Comparison of ENCODE assay signal across 25 mouse cellular contexts in the genomic region with DNA sequence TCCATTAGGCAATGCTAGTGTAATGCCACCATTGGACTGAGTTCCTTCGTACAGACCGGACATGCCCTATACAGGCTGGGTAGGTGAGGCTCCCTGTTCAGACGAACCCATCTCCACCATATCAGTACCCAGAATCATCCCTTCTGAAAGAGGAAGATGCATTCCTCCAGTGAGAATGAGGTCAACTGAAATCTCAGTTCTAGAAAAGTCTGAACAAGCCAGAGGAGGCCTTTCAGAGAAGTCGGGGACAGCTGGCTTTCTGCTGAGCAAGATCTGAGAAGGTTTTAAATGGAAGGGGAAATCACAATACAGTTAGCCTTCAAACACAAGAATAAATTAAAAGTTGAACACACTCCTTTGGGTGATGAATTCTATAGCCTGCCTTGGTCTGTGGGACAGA.
"Had no signal": no experiment of that assay in that cellular context is flagged by ENCODE, and none has a peak within 500 bp of the region (broad histone marks: within the 10 kb centered on the region; RNA-seq: fewer than 3 reads in every experiment).

No protein-coding gene starts in this region.

- ATAC-seq: hindbrain, postnatal 0 days; intestine, embryonic 15.5 days; intestine, postnatal 0 days; liver, embryonic 12.5 days had no signal

- DNase-seq: gastrocnemius, postnatal 14 days; gastrocnemius, postnatal 36 days; heart, postnatal 14 days; heart, postnatal 36 days; kidney, adult 2 months; kidney, adult 9 months; kidney, postnatal 14 days; kidney, postnatal 36 days; layer of hippocampus, adult 9-11 months; layer of hippocampus, postnatal 36 days; left cerebral cortex, postnatal 4 days had no signal

- H3K9ac ChIP-seq: heart, embryonic 13.5 days; heart, embryonic 15.5 days; hindbrain, embryonic 13.5 days; hindbrain, embryonic 15.5 days; intestine, embryonic 15.5 days; kidney, embryonic 15.5 days; limb, embryonic 13.5 days; limb, embryonic 15.5 days; liver, embryonic 12.5 days; liver, embryonic 14.5 days had no signal

- H3K36me3 ChIP-seq: heart, embryonic 13.5 days; heart, embryonic 15.5 days; hindbrain, embryonic 13.5 days; hindbrain, embryonic 15.5 days; intestine, embryonic 15.5 days; kidney, embryonic 15.5 days; limb, embryonic 13.5 days; limb, embryonic 15.5 days; liver, embryonic 12.5 days had no signal

- H3K9me3 ChIP-seq: heart, embryonic 13.5 days; heart, embryonic 15.5 days; hindbrain, embryonic 13.5 days; hindbrain, embryonic 15.5 days; intestine, embryonic 15.5 days; kidney, embryonic 15.5 days; limb, embryonic 13.5 days; limb, embryonic 15.5 days; liver, embryonic 12.5 days had no signal

- H3K27me3 ChIP-seq: heart, embryonic 13.5 days; heart, embryonic 15.5 days; hindbrain, embryonic 13.5 days; hindbrain, embryonic 15.5 days; intestine, embryonic 15.5 days; kidney, embryonic 15.5 days; limb, embryonic 13.5 days; limb, embryonic 15.5 days; liver, embryonic 12.5 days had no signal

- H3K4me1 ChIP-seq: hindbrain, embryonic 13.5 days; hindbrain, embryonic 15.5 days; kidney, embryonic 15.5 days; limb, embryonic 13.5 days; liver, embryonic 12.5 days had no signal

- H3K4me3 ChIP-seq: heart, embryonic 13.5 days; heart, embryonic 15.5 days; hindbrain, embryonic 13.5 days; hindbrain, embryonic 15.5 days; intestine, embryonic 15.5 days; kidney, embryonic 15.5 days; limb, embryonic 13.5 days; limb, embryonic 15.5 days; liver, embryonic 12.5 days had no signal

- H3K27ac ChIP-seq: heart, embryonic 13.5 days; heart, embryonic 15.5 days; hindbrain, embryonic 13.5 days; hindbrain, embryonic 15.5 days; hindbrain, postnatal 0 days; intestine, embryonic 15.5 days; kidney, embryonic 15.5 days; kidney, postnatal 0 days; limb, embryonic 13.5 days; limb, embryonic 15.5 days; liver, embryonic 12.5 days; liver, embryonic 14.5 days had no signal

- H3K4me2 ChIP-seq: heart, embryonic 11.5 days; heart, embryonic 13.5 days; heart, embryonic 15.5 days; hindbrain, embryonic 13.5 days; hindbrain, embryonic 15.5 days; intestine, embryonic 15.5 days; kidney, embryonic 15.5 days; limb, embryonic 13.5 days; limb, embryonic 15.5 days; liver, embryonic 12.5 days had no signal
